ENCODE assay signal across 10 mouse cellular contexts in genomic region chr13:112292489-112292888, GRCm38 (mm10). TPM values are rescaled to one million over a fixed set of nuclear protein-coding genes. Genes with fewer than 3 reads are reported as not detected.
DNase-seq lines count a peak whose midpoint lies in the region.
"Had no signal": no experiment of that assay in that cellular context is flagged by ENCODE, and none has a peak within 500 bp of the region (broad histone marks: within the 10 kb centered on the region; RNA-seq: fewer than 3 reads in every experiment).

No protein-coding gene starts in this region.

- intact Hi-C loops in left cerebral cortex, postnatal 14 days (cut with DNase I) = no loop called here

- peak; percentile 22 for DNase-seq in lung, postnatal 36 days
- DNase-seq in lung, postnatal 4 days = no peak
- DNase-seq in frontal cortex, postnatal 25 days (ENCODE audit: low spot score in 2 of 2) = peak; percentile 24 to 38
- peak; percentile 69 to 79 for DNase-seq in left cerebral cortex, postnatal 14 days (ENCODE audit: low spot score in 2 of 2)
- DNase-seq in thymus, postnatal 25 days = peak; percentile 47
- no peak for DNase-seq in adrenal gland, postnatal 10 days
- no peak for DNase-seq in cerebellum, postnatal 14 days
- DNase-seq in ovary, adult 18-20 months (ENCODE audit: low spot score) = no peak
- DNase-seq: cerebellum, adult 18-20 months; lung, postnatal 10 days had no signal

RNA-seq across cellular contexts. Expression of gene Ankrd55, which starts 4.2 kb away (rescaled TPM):
- 1 to 10 TPM; 3.3 to 4.0 TPM for total RNA-seq in left cerebral cortex, postnatal 14 days (2021)
- total RNA-seq in adrenal gland, postnatal 10 days (2021) = 1 to 10 TPM; 2.3 to 3.7 TPM

Comparison
In these comparisons a context has a peak if more than half of its experiments do, and no peak if none do; other contexts are left out.
1. DNase-seq: peak in lung, postnatal 36 days (single experiment), frontal cortex, postnatal 25 days (2 of 2), left cerebral cortex, postnatal 14 days (2 of 2) and thymus, postnatal 25 days (single experiment); none in lung, postnatal 4 days (0 of 2), adrenal gland, postnatal 10 days (single experiment), cerebellum, postnatal 14 days (0 of 2) and ovary, adult 18-20 months (single experiment).